Mouse (Mus musculus) frontal cortex, adult (tissue): ENCODE data around the gene Ttll4.

Experiments used
- ATAC-seq: cut with Nextera tagmentation; 2 replicates; pipeline ENCODE4 v1.9.2; 2017; ENCODE audit warnings: mild to moderate bottlenecking, moderate library complexity, mixed read lengths; ENCODE audit not compliant: low TSS enrichment

The Ttll4 gene

GRCm38 (mm10) chr1:74752833-74753232 lies 91.3 kb downstream of the Ttll4 start:
- no peak for ATAC-seq
